Mouse (Mus musculus) heart, postnatal 0 days (tissue): Measurements from ENCODE around the gene Akr1c6. TPM values are rescaled to one million over a fixed set of nuclear protein-coding genes. Genes with fewer than 3 reads are reported as not detected.

ENCODE experiments used
- ATAC-seq: fragments of 200-750 bp; cut with Nextera tagmentation; 2 replicates; pipeline ENCODE4 v1.8.0; 2017; ENCODE audit warnings: low read depth, moderate number of reproducible peaks, moderate library complexity; ENCODE audit not compliant: insufficient read depth
- DNase-seq: peaks from one replicate; pipeline ENCODE4 v3.0.0-alpha.2; 2016; ENCODE audit warnings: low spot score
- H3K27ac ChIP-seq: fragments of 300-500 bp; sonication (generic); 2 replicates; pipeline ENCODE4 v1.5.1; 2014; ENCODE audit warnings: low read depth, mild to moderate bottlenecking
- H3K27me3 ChIP-seq: fragments of 300-500 bp; sonication (generic); 2 replicates; pipeline ENCODE4 v1.6.1; 2014; ENCODE audit warnings: low read length, mixed read lengths; ENCODE audit not compliant: control insufficient read depth, insufficient read depth
- H3K36me3 ChIP-seq: fragments of 300-500 bp; sonication (generic); replicated peaks from 2 replicates; pipeline ENCODE4 v1.6.1; 2014; ENCODE audit warnings: low read length, mixed read lengths; ENCODE audit not compliant: control insufficient read depth, insufficient read depth
- H3K4me1 ChIP-seq: fragments of 300-500 bp; sonication (generic); 2 replicates; pipeline ENCODE4 v1.6.1; 2014; ENCODE audit warnings: antibody characterized with exemption; ENCODE audit not compliant: control insufficient read depth, insufficient read depth
- H3K4me2 ChIP-seq: fragments of 300-500 bp; sonication (generic); 2 replicates; pipeline ENCODE4 v1.6.1; 2014; ENCODE audit warnings: low read depth, mild to moderate bottlenecking, low read length, moderate library complexity
- H3K4me3 ChIP-seq: fragments of 300-500 bp; sonication (generic); 2 replicates; pipeline ENCODE4 v1.5.1; 2014; ENCODE audit warnings: low read depth, low read length
- H3K9ac ChIP-seq: fragments of 300-500 bp; sonication (generic); replicated peaks from 2 replicates; pipeline ENCODE4 v1.6.1; 2014; ENCODE audit warnings: low read depth, low read length, mixed read lengths
- H3K9me3 ChIP-seq: fragments of 300-500 bp; sonication (generic); replicated peaks from 2 replicates; pipeline ENCODE4 v1.6.1; 2016; ENCODE audit warnings: low read length; ENCODE audit not compliant: control insufficient read depth
- CTCF ChIP-seq: IDR thresholded peaks from 2 replicates; pipeline ENCODE4 v1.5.1; 2016; ENCODE audit warnings: antibody characterized with exemption, control low read depth, low read depth
- EP300 ChIP-seq: IDR thresholded peaks from 2 replicates; pipeline ENCODE4 v1.6.1; 2016; ENCODE audit warnings: antibody characterized with exemption, low read depth
- WGBS: fragments of 180-500 bp; shearing (Covaris S2); extraction: QIAGEN DNeasy Blood & Tissue Kit; methylation state at CpG from one replicate; pipeline ENCODE4 v1.1.7; 2014; 5-methylcytosine and 5-hydroxymethylcytosine counted together
- polyA plus RNA-seq: library from polyadenylated mRNA; unstranded; fragments of >200 nt; fragmentation: Nextera tagmentation; extraction: Ambion mirVana; gene quantifications from 2 replicates; pipeline ENCODE4 v1.2.1, GENCODE M21; 2015
- total RNA-seq: library from RNA; depleted of rRNA; stranded (reverse); fragments of >200 nt; gene quantifications from 2 replicates; pipeline ENCODE4 v1.2.3, GENCODE M21; 2014; ENCODE audit warnings: low replicate concordance; rRNA removed

Akr1c6 gene
- total and polyA plus RNA-seq, 2 experiments from 2014 or later: not detected

DNA sequence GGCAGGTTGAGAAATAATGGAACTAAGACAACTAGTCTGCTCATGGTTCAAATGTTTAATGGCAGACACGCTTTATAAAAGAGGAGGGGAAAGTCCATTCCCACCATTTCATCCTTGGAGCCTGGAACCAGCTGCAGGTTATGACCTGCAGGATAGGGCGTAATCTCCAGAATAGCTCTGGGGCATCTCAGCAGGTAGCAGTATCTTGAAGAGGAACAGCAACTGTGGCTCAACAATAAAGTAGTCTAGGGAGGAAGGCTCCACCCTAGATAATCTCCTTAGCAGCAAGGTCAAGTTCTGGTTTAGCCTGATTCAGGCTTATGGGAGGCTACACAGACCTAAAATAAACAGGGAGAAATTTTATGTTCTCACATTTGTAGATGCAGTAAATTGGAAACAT lies 31.5 kb downstream of the Akr1c6 start:
- H3K27me3 ChIP-seq: no peaks in the 10 kb centered on the region
- no peak overlapping the region for H3K9ac ChIP-seq
- TF ChIP-seq EP300 (no peak), CTCF (no peak)
- no peak for ATAC-seq
- no peaks in the 10 kb centered on the region for H3K9me3 ChIP-seq
- H3K27ac ChIP-seq: no peak overlapping the region
- WGBS: 71% methylated on average over 2 of the region's 2 CpGs
- no peak overlapping the region for H3K4me2 ChIP-seq
- no peak overlapping the region for H3K4me3 ChIP-seq
- H3K4me1 ChIP-seq: no peaks in the 10 kb centered on the region
- DNase-seq: no peak
- no peaks in the 10 kb centered on the region for H3K36me3 ChIP-seq

DNA sequence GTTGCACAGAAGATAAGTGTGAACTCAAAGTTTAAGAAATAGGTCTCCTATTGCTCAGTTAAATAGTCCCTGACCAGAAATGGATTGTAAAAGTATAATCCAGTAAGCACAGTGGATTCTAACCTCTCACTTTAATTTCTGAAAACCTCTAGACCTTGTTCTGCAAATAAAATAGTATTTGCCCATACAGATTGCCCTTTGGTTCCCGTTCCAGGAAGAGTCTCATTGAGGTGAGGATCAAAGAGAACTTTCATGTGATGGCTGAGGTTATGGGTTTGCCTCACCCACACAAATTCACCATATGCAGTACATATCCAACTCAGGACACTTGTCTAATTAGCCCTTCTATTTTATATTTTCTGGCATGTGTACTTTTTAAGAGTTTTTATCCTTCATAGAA lies 33.8 kb downstream of the Akr1c6 start:
- Histone ChIP-seq H3K27me3 (no peaks in the 10 kb centered on the region), H3K4me3 (no peak overlapping the region), H3K27ac (no peak overlapping the region), H3K9me3 (no peaks in the 10 kb centered on the region), H3K4me2 (no peak overlapping the region), H3K4me1 (no peaks in the 10 kb centered on the region), H3K36me3 (no peaks in the 10 kb centered on the region), H3K9ac (no peak overlapping the region)
- ATAC-seq (no peak), DNase-seq (no peak)
- 56% methylated on average over 1 of the region's 1 CpGs for WGBS
- TF ChIP-seq CTCF: no peak
- TF ChIP-seq EP300: no peak

Other genes starting within 250 kb of the Akr1c6 start
- 0.46 TPM in 1 of 2 replicates, not detected in the other for gene Akr1c13, start 243.2 kb upstream of the Akr1c6 start, total RNA-seq
- gene Akr1c13, start 243.2 kb upstream of the Akr1c6 start, polyA plus RNA-seq: 1.6 and 1.7 TPM in 2 replicates
- gene Akr1c19, start 205.6 kb upstream of the Akr1c6 start, total RNA-seq: 0.04 and 1.6 TPM in 2 replicates
- gene Akr1c19, start 205.6 kb upstream of the Akr1c6 start, polyA plus RNA-seq: 1.3 and 1.4 TPM in 2 replicates
- gene Akr1c12, start 154.9 kb upstream of the Akr1c6 start, total RNA-seq: not detected in 2 replicates
- 0.43 and 0.49 TPM in 2 replicates for gene Akr1c12, start 154.9 kb upstream of the Akr1c6 start, polyA plus RNA-seq
- not detected in 2 replicates for gene Akr1c20, start 89.0 kb downstream of the Akr1c6 start, total RNA-seq
- not detected in 2 replicates for gene Akr1c20, start 89.0 kb downstream of the Akr1c6 start, polyA plus RNA-seq
- not detected in 2 replicates for gene Akr1c21, start 139.8 kb downstream of the Akr1c6 start, total RNA-seq
- not detected in 2 replicates for gene Akr1c21, start 139.8 kb downstream of the Akr1c6 start, polyA plus RNA-seq
- gene Akr1e1, start 174.9 kb downstream of the Akr1c6 start, total RNA-seq: 9.0 and 26.9 TPM in 2 replicates
- 37.3 and 39.2 TPM in 2 replicates for gene Akr1e1, start 174.9 kb downstream of the Akr1c6 start, polyA plus RNA-seq